Mouse (Mus musculus) adrenal gland, adult 8-10 months (tissue): ENCODE measurements around the gene Orai2. TPM values are rescaled to one million over a fixed set of nuclear protein-coding genes. Genes with fewer than 3 reads are reported as not detected.
"Not testable (repeated sequence)": the region's sequence is repeated elsewhere in the genome, so short reads cannot be mapped to it uniquely, and the experiment has no call there.

Source experiments
- DNase-seq: peaks from one replicate; pipeline ENCODE4 v3.0.0; 2022
- microRNA-seq, 2 experiments: library from miRNA; unstranded; fragments of <30 nt; microRNA quantifications; one replicate each; pipeline ENCODE4 v1.2.0; 2022
- total RNA-seq, 4 experiments: library from RNA; stranded (reverse); gene quantifications; 2 replicates each; pipeline ENCODE4 v1.2.4; 2022

Gene Orai2
- total RNA-seq, 4 experiments from 2014 or later: 2.5 to 5.7 (median 4.6) TPM

DNA sequence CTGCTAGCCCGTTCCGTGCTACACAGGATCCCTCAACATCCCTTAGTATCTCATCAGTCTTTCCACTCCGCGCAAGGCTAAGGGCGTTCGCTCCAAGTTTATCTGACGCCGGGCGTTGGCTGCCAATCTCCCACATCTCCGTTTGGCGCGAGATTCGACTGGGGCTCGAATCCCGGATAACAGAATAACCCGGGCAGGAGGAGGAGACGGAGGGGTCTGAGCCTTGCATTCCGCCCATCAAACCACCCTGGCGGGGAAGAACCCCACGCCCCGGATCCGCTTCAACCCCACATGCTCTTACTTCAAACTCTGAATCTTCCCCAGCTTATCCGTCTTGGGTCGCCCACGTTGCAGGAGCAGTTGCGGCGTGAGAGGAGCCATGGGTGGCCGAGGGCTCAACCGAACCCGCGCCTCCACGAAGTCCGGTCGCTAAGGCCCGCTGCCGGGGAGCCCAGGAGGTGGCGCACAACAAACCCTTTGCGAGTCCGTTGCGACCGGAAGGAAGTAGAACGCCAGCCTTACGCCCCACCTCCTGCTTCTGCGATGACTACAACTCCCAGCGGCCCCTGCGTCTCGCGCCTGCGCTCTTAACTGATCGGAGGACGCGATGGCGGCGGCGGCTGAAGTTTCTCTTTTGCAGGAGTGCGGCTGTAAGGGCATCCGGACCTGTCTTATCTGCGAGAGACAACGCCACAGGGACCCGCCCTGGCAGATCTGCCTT, 34.8 kb downstream of the Orai2 start, which contains the start of the genes Lrwd1 and Alkbh4:
Lrwd1 (minus strand) TSS at position 504 of the 721 bp plus-strand sequence.
Alkbh4 (plus strand) TSS at position 576 of the 721 bp plus-strand sequence.
- DNase-seq: peak; percentile 94

DNA sequence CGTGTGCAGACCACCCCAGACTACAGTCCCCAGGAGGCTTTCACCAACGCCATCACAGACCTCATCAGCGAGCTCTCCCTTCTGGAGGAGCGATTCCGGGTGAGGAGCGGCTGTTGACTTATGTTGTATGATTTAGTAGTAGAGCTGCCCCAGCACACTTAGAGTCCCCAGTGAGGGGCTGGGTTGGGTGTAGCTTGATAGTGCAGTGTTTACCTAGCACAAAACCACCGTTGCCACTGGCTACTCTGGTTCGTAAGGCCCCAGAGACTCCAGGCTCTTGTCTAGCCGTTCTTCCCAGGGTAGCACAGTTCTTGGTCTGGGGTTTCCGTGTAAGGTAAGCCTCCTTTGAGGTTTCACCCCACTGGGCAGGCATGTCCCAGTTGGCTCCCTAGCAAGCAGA, 48.3 kb downstream of the Orai2 start:
- DNase-seq: no peak

DNA sequence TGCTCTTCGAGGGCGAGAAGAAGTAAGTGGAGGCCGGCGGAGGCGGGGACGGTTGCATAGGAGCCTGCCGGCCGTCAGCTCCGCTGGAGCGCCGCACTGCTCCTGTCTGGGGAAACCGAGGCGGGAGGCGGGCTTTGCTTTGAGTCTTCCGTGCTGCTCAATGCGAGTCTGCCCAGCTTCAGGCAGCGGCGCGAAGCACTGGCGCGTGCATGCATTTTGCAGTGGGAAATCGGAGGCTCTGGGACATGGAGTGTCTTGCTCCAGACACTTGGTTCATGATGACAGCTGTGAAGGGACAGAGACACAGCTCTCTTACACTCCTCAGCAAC, 53.8 kb downstream of the Orai2 start:
- DNase-seq: no peak

DNA sequence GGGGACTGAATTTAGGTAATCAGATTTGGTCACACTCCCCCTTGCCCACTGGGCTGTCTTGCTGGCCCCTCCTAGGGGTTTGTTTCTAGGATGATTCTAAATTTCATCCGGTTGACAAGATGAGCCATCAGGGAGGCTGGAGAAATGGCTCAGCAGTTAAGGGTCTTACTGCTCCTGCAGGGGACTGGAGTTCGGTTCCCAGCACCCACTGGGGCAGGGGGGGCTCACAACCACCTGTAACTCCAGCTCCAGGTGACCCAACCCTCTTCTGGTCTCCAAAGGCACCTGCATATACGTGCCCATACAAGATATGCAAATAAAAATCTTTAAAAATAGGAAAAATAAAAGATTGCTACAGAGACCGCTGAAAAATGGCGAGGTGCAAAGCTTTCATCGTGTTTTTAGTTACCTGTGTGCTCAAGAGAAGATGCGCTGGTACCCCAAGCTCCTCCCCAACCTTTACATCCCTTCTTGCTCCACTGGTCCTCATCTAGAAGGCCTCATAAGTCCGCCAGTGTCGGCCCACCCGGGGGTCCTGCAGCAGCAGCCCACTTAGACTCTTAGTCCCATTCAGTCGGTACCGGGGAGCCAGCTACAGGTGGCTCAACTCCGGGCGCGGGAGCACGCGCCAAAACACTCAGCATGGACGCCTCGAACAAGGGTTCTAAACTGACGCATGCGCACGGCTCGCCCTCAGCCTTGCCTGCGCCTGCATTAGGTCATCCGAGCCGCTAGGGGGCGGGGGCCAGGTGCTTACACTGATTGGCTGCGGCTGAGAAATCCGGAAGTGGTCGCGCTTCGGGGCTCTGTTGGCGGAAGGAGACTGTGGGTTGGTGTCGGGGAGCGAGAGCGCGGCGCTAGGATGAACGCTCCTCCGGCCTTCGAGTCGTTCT, 54.4 kb downstream of the Orai2 start, which contains the start of gene Polr2j:
Polr2j (plus strand) TSS at position 741 of the 893 bp plus-strand sequence.
- DNase-seq: peak; percentile 93

DNA sequence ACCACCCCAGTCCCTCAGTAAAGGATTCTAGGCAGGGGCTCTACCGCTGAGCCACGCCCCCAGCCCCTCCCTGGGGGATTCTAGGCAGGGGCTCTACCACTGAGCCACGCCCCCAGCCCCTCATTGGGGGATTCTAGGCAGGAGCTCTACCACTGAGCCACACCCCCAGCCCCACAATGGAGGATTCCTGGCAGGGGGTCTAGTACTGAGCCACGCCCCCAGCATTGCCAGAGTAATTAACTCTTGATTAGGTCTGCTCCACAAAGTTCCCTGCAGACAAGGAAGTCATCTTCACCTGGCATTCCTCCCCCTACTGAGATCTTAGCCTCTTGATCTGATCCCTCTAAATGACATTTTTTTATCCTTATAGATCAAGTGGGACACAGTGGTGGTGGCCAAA, 57.0 kb downstream of the Orai2 start:
- not testable (repeated sequence) for DNase-seq

DNA sequence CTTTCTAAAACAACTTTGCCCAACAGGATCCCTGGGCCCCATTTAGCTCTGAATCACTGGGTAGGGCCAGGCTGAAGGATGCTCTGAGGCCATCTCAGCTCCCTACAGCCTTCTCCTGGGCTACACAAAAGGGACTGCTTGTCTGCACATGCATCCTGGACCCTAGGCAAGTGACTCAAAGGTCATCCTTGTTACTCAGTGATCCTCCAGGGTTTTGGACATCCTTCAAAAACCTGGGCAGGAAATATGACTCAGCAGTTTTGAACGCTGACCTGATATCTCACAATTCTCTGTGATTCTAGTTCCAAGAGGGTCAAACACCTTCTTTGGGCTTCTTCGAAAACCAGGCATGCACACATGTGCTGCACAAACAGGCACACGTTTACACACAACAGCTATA, 61.5 kb downstream of the Orai2 start:
- peak; percentile 33 for DNase-seq

DNA sequence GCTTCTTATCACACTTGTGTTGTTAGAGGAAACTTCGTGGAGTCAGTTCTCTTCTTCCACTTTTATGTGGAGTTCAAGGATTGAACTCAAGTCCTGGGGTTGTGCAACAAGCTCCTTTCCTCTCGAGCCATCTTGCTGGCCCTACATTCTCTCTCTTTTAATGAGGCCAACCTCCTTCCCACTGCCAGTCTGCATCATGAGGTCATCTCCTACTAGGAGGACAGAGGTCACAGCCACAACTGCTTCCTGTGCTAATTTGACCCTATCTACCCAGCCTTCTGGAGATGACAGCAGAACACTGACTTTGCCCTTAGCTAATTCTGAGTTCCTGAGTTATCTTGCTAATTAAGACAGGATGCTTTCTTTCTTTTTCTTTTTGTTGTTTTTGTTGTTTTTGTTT, 62.0 kb downstream of the Orai2 start:
- no peak for DNase-seq

DNA sequence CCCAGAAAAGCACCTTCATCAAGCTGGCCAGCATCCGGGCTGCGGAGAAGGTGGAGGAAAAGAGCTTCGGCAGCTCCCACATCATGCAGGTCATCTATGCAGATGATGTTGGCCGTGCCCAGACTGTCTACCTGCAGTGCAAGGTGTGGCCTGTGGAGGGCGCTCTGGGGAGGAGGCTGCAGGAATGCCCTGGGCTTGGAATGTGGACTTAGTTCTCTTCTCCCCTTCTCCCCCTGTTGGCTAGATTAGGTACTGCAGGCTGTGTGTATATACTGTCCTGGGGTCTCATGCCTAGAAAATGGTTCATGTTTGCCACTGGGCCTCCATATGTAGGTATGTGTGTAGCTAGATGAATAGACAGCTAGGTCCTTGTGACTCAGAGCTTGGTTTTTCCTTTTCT, 66.0 kb downstream of the Orai2 start:
- no peak for DNase-seq

DNA sequence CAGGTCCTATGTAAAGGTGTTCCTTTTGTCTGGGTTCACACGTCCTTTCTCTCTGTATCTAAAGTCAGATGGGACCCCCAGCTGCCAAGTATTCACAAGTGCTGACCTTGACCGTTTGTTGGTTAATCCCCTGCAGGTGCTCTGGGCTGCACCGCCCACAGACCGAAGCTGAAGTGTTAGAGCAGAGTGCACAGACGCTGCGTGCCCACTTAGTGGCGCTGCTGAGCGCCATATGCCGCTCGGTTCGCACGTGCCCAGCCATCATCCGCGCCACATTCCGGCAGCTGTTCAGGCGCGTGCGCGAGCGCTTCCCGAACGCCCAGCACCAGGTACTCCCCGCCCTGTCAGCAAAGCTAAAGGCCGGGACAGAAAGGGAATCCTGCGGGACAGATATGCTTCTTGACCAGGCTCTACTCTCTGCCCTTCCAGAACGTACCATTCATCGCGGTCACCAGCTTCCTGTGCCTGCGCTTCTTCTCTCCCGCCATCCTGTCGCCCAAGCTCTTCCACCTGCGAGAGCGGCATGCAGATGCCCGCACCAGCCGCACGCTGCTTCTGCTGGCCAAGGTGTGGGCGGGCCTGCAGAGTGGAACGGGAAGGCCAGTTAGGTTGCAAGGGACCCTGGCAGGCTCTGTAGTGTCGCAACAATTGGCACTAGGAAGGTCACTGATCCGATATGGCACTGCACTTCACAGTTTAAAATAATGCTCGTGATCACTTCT, 68.3 kb downstream of the Orai2 start:
- no peak for DNase-seq

DNA sequence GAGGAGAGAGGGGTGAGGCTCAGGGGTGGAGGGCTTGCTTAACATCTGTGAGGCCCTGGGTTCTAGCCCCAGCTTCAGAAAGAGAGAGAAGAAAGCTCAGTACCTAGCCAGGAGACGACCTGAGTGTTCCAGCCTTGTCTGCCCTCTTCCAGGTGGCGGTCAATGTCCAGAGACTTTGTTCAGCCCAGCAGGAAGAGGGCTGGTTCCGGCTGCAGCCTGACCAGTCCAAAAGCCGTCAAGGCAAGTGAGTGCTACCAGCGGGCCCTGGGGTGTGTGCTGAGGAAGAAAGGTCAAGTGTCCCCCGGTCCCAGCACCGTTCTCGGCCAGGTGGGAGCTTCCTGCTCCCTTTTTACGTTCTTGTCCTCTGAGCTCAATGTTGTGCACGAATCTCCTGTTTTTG, 72.0 kb downstream of the Orai2 start:
- DNase-seq: no peak

Small RNAs within 50 kb of the gene (microRNA-seq; reads per million reads assigned to microRNA genes)
- 1.2 to 2.0 reads per million in 2 experiments for gene Mir7035

Other genes with a start within 250 kb of the Orai2 start
- gene Ywhag, start 236.1 kb downstream of the Orai2 start, total RNA-seq: 100 to 1,000 TPM; 434 to 601 (median 481) TPM
- gene Ssc4d, start 196.2 kb downstream of the Orai2 start, total RNA-seq: 10 to 100 TPM in 1 of 4 experiments, 1 to 10 TPM in 3; 4.5 to 15.0 (median 7.8) TPM
- not detected for gene Zp3, start 190.6 kb downstream of the Orai2 start, total RNA-seq
- 10 to 100 TPM; 13.0 to 17.6 (median 16.9) TPM for gene Dtx2, start 175.9 kb downstream of the Orai2 start, total RNA-seq
- 1 to 10 TPM; 2.8 to 6.9 (median 5.4) TPM for gene Upk3b, start 132.2 kb downstream of the Orai2 start, total RNA-seq
- gene Upk3bl, start 116.2 kb downstream of the Orai2 start, total RNA-seq: under 1 TPM in 1 of 4 experiments, not detected in 3; 0.41 TPM
- gene Rasa4, start 86.8 kb downstream of the Orai2 start, total RNA-seq: 10 to 100 TPM; 15.0 to 39.0 (median 29.5) TPM
- gene Polr2j, start 54.1 kb downstream of the Orai2 start, total RNA-seq: 10 to 100 TPM; 74.7 to 93.5 (median 85.9) TPM
- 10 to 100 TPM; 10.8 to 21.6 (median 14.9) TPM for gene Lrwd1, start 34.6 kb downstream of the Orai2 start, total RNA-seq
- gene Alkbh4, start 34.6 kb downstream of the Orai2 start, total RNA-seq: 10 to 100 TPM in 1 of 4 experiments, 1 to 10 TPM in 3; 8.3 to 11.1 (median 8.7) TPM
- gene Prkrip1, start 28.2 kb upstream of the Orai2 start, total RNA-seq: 10 to 100 TPM; 28.2 to 37.8 (median 33.4) TPM
- 10 to 100 TPM in 2 of 4 experiments, 1 to 10 TPM in 2; 7.2 to 14.9 (median 11.4) TPM for gene Sh2b2, start 75.8 kb upstream of the Orai2 start, total RNA-seq